Mouse (Mus musculus) embryo, embryonic 9.5 days (tissue): ENCODE data around the gene Tmem201.
A peak's percentile ranks its signal among the peaks of the same experiment; 100 is the strongest.

Experiments
- DNase-seq: peaks from one replicate; pipeline ENCODE4 v3.0.0-alpha.2; 2017; ENCODE audit errors: extremely low spot score

Gene Tmem201

DNA sequence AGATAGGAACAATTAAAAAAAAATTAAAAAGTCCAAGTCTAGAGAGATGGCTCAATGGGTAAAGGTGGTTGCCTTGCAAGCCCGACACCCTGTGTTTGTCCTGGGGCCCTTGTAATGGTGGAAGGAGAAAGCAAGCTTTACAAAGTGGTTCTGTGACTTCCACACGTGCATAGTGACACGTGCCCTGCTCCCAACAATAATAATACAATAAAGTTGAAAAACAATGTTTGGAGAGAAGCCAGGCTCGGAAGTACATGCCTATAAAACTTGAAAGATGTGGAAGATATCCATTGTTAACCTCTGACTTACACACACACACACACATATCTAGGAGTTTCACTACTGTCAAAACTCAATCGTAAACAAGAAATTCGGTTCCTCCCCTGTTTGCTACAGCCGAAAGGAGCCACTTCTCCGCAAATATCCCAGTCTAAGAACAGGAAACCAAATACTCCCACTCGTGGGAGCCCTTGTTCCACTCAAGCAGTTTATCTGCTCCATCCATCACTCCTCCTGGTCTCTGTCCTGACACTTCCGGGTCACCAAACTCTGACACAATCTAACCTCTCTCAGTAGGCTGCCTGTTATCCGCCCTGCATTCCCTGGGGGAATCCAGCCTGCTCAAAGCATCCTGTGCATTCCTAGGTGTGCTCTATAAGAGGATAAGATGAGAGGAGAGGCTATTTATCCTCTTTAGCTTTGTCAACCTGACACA, 58.6 kb downstream of the Tmem201 start:
- DNase-seq = no peak

DNA sequence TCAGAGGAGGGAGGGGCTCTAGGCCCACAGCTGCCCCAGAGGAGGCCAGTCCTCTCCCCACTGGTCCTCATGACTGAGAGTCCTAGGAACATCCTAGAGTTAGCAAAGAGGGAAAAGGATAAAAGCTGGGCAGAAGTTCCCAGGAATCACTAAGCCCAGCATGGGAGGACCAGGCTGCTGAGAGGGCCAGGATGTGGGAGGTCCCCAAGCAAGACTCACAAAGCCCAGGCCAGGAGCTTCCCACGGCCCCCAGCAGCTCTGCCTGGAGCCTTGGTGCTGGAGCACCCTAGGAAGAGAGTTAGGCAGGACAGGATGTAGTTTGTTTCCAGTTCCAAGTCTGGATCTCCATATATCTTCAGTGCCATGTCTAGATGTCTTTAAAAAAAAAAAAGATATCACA, 59.8 kb downstream of the Tmem201 start:
- DNase-seq = no peak

DNA sequence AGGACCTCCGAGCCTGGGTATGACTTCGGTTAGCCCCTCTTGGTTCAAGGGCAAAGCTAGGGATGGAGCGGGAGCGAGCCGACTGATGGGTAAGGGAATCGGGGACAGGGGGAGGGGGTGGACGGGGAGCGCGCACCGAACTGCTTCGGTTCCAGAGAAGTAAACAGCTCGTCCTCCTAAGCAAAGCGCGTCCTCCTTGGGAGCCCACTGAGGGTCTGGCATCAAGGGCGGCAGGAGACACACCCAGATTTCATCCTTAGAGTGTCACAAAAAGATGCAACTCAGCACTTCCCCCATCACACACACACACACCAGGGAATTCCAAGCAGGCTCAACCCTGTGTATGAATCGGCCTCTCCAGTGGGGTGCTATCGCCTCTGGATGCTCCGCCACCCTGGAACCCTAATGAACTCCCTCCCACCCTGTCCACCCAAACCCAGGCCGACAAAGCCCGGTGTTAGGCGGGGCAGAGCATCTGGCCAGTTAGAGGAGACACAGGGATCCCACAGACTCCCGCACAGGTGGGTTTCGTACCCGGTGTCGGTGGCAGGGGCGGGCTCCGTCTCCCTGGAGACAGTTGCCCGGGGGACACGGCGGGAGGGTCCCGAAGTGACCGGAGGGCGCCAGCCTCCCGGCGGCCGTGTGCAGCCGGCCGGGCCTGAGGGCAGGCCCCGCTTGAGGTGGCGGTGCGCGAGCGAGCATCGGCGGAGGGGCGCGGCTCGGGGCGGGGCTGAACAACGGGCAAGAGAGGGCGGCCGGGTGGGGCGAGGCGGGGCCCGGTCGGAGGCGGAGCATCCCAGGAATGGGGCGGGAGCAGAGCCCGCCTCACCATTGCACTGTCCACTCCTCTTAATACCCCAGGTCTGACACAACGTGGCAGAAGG, 62.2 kb downstream of the Tmem201 start:
- DNase-seq = peak; percentile 88

DNA sequence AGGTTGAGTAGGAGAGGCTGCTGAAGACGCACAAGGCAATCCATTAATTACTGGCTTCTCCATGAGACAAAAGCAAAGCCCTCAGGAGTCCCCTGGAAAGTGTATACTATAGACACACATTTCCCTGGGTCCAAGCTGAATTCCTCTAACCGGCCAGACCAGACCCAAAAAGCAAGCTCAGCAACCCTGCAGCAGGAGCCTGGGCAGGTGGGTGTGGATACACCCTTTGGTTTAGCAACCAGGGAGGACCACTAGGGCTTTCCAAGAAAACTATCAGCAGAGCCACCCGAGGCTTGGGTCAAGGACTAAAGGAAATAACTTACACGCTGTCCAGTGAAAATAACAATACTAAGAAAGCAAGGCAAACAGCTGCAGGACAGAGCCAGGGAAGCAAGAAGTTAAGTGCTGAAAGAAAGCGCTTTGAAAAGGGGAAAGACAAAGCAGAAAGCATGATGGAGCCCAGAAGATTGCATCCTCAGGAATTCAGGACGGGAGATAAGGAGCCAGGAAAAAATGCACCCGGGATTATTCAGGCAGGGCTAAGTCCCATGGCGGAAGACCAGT, 62.9 kb downstream of the Tmem201 start:
- DNase-seq = peak; percentile 20

DNA sequence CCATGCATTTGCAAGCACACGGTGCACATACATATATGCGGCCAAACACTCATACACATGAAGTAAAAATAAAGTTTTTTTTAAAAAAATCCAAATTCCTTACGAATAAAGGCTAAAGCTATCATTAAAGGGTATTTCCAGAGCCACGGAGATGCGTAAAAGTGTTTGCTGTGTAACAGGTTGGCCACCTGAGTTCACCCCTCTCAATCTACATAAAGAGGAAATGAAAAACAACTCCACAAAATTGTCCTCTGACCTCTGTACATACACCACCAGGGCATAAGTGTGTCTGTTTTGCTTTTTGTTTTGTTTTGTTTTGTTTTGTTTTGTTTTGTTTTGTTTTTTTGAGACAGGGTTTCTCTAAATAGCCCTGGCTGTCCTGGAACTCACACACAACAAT, 65.1 kb downstream of the Tmem201 start:
- DNase-seq = no peak

DNA sequence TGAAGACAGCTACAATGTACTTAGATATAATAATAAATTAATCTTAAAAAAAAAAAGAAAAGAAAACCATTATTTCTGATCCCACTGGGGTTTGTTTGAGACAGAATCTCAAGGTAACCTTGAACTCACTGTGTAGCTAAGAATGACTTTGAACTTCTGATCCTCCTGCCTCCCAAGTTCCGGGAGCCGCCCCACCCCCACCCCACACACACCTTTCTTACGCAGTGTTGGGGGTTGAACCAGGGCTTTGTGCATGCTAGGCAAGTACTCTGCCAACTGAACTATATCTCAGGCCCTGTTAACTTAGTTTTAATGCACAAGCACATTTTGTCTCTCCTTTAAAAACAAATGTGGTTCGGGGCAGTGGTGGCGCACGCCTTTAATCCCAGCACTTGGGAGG, 66.7 kb downstream of the Tmem201 start:
- no peak for DNase-seq

DNA sequence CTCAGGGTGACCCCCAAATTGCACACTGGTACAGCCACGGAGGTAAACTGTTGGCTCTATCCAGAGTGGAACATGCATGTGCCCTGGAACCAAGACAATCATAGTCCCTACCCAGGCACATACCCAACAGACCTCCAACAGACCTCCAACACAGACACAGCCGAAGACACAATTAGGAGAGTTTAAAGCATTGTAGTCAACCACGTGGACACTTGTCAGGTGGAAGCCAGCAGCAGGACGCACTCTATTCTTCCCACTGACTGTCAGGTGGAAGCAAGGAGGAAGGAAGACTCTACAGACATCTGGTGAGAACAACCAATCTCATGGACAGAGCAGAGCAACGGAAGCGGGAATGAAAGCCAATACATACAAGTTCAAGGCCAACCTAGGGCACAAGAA, 72.2 kb downstream of the Tmem201 start:
- DNase-seq = no peak
